Mouse (Mus musculus) hematopoietic stem cell, adult 5-6 weeks (primary cell): ENCODE measurements around the gene Dnah3. TPM values are rescaled to one million over a fixed set of nuclear protein-coding genes. Genes with fewer than 3 reads are reported as not detected.

Source experiments
- ATAC-seq, 2 experiments: fragments of 125-278 bp in 1 of 2; replicated peaks in 1 of 2; 2 replicates each; pipeline ENCODE4 v1.8.0; 2016 to 2017; ENCODE audit warnings: inconsistent platforms in 2 of 2, mild to moderate bottlenecking in 2 of 2, moderate number of reproducible peaks in 2 of 2, low read depth in 1 of 2, moderate TSS enrichment in 1 of 2; ENCODE audit not compliant: low FRiP score in 2 of 2, poor library complexity in 2 of 2, severe bottlenecking in 2 of 2, insufficient read depth in 1 of 2, low TSS enrichment in 1 of 2
- total RNA-seq: library from RNA; stranded (forward); fragments of 172-1452, 232-1000 nt; gene quantifications from 2 replicates; pipeline ENCODE4 v1.2.3, GENCODE M21; 2017

Dnah3 gene
- total RNA-seq, 1 experiment from 2014 or later: not detected

DNA sequence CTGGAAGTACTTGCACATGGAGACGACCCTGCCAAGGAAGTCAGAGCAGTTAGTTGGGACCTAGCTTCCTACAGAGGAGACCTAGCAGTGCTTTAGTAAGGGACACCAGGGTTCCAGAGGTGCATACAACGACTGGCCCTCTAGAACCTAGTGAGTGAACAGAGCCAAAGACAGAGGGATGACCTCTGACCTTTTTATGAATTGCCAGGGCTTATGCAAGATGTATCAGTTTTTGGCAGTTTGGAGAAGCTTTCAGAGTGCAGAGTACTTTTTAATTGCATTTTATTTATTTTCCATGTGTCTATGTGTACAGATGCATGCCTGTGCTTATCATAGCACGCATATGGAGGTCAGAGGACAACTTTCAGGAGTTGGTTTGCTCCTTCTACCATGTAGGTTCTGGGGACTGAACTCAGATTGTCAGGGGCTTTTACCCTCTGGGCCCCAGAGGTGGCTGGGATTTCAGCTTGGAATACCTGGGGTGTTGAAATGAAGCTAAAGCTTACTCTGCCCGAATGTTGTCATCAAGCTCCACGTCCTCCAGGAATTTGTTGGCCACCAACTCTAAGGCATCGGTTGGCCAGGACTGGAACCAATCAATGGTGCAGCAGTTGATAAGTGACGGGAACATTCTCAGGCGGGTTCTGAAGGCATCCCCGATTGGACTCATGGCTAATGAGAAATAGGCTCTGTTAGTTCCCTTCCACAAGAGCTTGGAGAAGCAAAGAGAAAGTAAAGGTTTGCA is 129.3 kb downstream of the Dnah3 start:
- no peak for ATAC-seq

DNA sequence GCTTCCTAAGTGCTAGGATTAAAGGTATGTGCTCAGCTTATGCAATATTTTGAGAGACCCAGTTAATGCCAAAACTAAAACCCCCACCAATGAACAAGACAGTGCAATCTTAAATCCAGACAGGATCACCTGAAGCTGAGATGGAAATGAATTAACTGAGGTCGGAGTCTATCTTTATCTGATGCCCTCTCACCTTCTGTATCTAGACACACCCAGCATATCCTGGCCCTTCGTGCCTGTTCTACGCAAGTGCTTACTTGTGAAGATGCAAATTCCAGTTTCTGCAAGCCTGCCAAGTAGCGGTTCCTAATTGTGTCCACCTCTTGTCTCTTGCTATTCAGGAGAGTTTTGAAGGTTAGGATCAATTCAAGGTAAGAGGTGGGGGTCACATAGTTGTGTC is 129.9 kb downstream of the Dnah3 start:
- no peak for ATAC-seq

DNA sequence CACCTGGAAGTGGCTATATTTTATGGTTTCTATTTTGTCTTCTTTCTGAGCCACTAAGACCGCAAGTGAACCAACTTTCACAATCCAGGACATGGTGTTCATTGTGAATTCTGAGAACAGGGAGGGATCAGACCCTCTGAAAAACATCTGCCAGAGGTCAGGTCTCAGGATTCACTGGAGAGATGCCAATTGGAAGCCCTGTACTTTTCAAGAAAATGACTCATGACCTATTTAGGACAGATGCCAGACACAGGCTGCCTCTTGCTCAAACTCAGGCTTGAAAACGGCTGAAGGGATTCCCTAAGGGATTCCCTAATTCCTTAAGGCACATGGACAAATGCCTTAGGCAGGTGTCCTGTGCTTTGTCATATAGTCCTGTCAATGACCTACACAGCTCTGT is 134.0 kb downstream of the Dnah3 start:
- no peak for ATAC-seq

DNA sequence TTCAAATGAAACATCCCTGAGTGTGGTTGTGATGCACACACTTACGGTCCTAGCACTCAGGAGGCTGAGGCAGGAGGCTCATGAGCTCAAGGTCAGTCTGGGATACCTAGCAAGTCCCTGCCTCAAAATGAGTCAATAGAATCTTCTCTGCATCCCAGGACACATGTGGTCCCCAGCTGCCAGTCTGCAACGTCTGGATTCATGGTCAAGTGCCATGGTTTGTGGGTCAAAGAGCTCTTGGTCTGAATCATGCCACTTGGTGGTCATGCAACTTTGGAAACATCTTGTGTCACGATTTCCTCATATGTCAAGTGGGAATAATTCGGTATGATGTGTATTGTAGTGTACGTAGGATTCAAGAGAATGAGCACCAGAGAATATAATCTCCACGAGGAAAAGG is 134.5 kb downstream of the Dnah3 start:
- no peak for ATAC-seq

DNA sequence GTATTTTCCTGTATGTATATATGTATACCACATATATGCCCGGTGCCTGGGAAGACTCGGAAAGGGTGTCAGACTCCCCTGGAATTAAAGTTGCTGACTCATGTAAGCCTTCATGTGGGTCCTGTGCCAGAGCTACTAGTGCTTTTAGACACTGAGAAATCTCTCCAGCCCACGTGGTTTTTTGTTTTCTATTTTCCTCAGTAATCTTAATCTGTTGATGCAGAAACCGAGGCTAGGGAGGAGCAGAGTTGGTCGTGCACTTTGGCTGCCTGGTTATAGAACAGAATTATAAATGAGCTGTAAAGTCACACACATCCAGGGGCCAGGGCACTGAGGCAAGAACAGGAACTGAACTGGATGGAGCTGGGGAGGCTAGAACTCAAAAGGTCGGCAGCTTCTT is 135.1 kb downstream of the Dnah3 start:
- ATAC-seq: no peak

DNA sequence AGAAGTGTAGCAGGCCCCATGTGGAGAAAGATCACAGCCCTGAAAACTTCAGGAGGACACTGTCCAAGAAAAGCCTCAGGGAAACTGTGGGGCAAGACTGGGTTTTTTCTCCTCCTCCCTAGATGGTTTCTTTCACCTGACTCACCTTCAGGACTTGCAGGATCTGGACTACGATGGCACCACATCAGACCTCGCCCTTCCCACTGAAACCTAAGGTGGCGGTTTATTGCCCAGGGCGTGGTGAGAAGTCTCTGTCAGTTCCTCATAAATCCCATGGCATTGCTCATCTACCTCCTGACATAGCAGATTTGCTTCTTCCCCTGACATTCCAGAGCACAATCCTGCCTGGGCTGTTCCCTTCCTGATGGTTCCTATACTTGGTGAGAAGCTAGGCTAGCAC is 135.6 kb downstream of the Dnah3 start:
- no peak for ATAC-seq

DNA sequence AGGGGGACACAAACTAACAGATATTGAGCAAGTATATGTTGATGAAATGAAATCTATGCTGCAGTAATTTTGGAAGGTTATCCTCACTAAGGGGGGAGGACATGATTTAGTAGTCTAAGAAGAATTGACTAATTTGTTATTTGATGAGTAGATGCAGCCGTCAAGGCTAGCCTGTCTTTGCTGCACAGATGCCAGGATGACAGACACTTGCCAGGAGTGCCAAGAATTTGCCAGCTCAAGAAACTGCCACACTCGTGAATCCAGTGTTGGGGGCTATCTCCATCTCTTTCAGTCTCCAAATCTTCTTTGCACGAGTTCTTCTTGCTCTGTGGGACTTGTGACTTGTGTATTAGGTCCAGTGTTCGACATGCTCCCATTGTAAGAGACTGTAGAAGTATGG is 136.0 kb downstream of the Dnah3 start:
- ATAC-seq: no peak

DNA sequence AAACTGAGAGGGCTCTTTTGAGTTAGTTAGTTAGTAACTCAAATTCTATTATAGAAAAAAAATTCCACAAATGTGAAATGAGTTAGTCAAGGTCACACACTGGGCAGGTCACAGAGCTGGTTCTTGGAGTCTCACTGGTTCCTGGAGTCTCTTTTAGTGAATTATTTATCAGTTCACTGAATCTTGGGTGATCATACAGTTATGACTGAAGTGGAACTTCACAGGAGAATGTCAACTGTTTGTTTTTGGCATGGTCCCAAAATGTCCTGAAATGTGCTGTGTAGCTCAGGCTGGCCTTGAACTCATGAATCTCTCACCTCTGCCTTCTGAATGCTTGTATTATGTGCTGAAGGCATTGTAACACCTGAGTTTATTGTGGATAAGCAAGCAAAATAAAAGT is 137.7 kb downstream of the Dnah3 start:
- no peak for ATAC-seq

DNA sequence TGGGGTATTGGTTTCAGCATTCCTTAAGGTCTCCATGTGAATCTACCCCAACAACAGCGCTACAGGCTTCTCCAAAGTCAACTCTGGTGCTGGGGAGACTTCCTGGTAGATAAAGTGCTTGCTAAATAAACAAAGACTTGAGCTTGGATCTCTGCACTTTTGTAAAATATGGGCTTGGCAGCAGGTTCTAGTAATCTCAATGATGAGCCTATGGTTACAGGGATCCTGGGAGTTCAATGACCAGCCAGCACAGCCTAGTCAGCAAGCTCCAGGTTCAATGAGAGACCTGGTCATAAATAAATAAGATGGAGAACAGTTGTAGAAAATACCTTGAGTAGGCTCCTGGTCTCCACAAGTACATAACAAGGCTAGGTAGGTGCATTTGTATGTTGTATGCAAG is 141.0 kb downstream of the Dnah3 start:
- no peak for ATAC-seq

DNA sequence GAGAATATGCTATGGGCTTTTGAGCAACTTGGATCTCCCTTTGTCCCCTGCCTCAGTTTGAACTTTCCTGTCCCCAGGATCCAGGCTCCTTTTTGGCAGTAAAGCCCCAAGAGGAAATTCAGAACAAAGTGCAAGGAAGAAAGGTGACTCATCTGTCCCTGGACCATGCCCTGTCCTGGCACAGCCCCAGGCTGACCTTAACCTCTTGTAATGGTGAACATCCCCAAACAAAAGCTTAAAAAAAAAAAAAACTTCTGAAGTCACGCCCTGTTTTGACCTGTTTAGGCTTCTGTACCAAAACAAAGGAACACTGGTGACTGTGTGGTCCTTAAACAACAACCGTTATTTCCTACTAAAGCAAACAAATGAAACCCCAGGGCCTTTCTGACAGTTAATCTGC is 153.5 kb downstream of the Dnah3 start:
- ATAC-seq: no peak

DNA sequence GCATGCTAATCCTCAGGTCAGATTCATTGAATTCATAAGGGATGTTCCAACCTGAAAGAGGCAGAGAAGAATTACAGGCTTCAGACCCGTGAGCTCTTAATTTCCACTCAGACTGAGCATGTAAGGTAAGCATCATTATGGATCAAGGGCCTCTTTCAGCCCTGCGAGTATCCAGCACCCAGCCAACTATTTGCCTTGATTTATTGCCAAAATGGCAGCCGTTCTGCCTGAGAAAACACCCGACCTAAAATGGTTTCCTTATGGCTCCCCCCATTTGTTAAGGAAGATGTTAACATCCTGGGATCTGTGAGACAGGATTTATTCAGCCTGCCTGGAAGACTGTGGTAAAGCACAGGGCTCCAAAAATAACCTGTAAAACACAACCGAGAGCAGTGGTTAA is 158.0 kb downstream of the Dnah3 start:
- no peak for ATAC-seq

DNA sequence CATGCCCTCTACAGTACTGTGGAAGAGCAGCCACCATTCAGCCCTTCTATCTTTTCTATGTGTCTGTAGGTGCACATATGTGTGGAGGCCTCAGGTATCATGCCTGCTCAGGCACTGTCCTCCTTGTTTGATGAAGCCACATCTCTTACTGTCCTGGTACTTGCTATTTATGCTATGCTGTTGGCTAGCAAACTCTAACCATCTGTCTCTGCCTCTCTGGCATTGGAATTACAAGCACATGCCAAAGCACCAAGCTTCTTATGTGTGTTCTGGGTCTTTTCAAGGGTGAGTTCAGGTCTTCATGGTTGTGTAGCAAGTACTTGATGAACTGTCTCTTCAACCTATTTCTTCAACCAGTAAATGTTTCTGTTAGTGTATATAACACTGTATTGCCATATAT is 158.8 kb downstream of the Dnah3 start:
- ATAC-seq: no peak

DNA sequence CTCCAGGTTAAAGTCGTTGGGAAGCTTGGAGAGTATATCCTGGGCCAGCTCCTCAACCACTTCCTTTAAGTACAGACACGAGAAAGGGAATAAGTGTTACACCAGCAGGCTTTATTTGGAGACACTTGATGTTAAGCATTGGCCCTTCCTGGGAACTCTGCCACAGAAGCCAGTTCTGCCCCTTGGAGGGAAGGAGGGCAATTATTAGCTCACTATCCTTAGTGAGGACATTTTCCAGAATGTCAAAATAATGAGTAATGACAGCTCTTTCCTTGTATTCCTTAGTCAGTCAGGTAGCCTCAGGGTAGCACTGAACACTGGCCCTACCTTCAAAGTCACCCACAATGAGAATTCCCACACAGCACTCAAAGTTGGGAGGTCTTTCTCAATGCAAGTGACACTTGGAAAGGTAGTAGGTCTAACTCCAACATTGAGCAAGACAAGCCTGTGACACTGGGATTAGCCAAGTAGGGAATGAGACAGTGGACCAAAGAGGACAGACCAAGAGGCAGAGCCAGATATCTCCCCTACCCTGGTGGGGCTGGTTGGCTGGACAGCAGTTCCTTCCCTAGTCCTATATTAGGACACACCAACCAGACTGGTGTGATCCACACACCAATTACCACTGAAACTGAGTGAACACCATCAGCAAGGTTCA is 166.2 kb downstream of the Dnah3 start:
- no peak for ATAC-seq

DNA sequence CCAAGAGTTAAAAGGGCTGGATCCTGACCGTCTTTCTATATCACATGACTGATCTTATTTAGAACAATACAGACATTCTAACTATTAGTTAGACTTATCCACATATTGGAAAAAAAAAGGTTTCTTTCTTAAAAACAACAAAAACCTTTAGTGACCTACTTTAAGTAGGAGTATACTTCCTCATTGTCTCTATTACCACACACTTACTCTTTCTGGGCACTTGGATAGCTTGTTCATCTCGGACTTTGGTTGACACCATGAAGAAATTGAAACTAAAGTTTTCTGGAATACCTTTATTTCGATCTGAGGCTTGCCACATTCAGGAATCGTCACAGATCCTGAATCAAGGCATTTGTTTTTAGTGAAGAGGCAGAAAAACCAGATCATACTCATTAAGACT is 174.0 kb downstream of the Dnah3 start:
- no peak for ATAC-seq

DNA sequence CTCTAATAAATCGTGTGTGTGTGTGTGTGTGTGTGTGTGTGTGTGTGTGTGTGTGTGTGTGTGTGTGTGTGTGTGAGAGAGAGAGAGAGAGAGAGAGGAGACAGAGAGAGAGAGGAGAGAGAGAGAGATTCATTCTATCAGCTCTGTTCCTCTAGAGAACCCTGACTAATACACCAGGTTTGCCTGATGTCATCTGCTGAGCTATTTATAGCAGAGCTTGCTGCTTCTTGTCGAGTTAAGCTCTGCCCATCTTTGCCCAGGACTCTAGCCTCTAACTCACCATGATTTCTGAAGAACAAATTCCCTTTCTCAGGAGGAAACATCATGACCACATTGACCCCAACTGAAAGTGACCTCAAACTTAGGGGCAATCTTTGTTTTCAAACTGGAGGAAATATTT is 174.6 kb downstream of the Dnah3 start:
- ATAC-seq: no peak

DNA sequence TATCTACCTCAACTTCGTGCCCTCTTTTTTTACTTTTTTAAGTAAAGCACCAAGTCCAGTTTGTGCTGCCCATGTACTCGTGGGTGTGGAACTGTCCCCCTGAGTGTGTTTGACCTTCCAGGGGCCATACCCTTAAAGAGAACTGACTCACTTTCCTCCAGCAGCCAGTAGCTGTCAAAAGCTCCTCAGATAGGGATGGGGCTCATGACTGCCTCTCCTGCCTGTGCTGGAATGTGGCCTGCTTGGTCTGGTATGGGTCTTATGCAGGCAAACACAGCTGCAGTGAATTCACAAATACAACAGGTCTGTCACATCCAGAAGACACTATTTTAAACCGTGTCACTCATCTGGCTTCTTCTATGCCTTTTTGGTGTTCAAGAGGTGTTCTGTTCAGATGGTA is 183.4 kb downstream of the Dnah3 start:
- no peak for ATAC-seq

DNA sequence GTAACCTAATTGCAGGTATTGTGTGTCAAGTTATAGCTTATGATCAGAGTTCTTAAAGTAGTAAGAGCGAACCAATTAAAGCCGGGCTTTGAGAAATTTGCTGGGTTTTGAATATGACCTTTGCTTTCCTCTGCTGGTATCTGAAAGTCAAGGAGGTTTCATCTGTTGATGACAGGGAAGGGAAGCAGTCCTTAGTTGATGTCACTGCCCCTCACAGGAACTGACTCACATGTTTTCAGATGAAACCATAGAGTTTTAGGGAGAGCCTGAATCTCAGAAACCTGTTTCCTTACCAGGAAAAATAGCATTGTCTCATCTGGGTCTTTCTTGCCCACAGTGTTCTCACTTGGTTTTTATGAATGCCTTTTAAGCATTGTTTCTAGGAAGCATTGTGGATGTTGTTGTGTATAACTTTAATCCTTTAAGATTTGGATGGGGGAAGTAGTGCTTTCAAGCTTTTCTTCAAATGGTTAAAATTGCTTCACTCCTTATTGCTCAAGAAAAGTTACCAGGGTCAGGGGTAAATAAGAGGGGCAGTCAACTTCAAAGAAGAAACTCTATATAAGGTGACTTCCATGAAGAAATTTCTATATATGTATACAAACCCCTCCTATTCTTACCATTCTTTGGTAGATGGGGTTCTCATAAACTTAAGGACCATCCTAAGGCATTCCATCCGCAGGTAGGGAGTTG is 188.4 kb downstream of the Dnah3 start:
- no peak for ATAC-seq

DNA sequence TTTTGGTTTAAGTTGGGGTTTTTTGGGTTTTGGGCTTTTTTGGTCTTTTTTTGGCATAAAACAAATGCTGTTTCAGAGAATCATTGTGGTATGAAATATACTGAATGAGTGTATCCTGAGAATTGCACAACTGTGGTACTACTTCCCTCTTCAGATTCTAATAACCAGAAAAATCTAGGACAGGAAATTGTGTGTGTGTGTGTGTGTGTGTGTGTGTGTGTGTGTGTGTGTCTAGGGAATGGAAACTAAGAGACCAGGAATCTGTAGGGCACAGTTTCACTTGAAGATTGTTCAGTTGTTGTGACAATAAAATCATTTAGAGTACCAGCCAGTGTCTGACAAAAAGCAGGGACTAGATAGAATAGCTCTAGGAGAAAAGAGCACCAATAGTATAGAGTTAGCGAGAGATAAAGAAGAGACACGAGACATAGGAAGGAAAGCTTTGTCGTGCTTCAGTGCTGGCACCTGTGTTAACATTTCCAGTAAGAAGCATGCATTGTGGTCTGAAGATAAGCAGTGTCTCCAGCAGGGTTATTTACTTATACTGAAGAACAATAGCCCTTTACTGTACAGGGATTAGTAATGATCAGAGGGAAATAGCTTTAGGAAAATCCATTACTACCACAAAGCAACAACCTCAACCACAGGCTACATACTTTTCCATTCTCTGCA is 195.6 kb downstream of the Dnah3 start:
- no peak for ATAC-seq
